Mouse (Mus musculus): ENCODE measurements around the gene Mettl7b.

GRCm38 (mm10) chr10:128965871-128966270 is 5.1 kb upstream of the Mettl7b start:
- TF ChIP-seq CTCF (IDR thresholded peaks at IDR 0.05; ENCODE audit: borderline replicate concordance, insufficient read depth, low read depth, low read length) (no peak), POLR2A (IDR thresholded peaks at IDR 0.05; ENCODE audit: borderline replicate concordance, insufficient read depth, low read length) (no peak)

Data from cerebellum, adult 2 months (tissue).